Mouse (Mus musculus): ENCODE data around the gene Dok5. TPM values are rescaled to one million over a fixed set of nuclear protein-coding genes. Genes with fewer than 3 reads are reported as not detected.
A peak's percentile ranks its signal among the peaks of the same experiment; 100 is the strongest.

Dok5 gene
- total and polyA plus RNA-seq, 2 experiments from 2014 or later: 29.7 to 38.0 TPM

- Histone ChIP-seq H3K27ac (no peak overlapping the region), H3K4me3 (ENCODE audit: low read length) (no peak overlapping the region), H3K9ac (replicated peaks; ENCODE audit: low read length) (no peak overlapping the region), H3K9me3 (ENCODE audit: low read length) (0 out of 2 replicates have a peak, but pooled peaks cover 3% of the 10 kb centered on the region), H3K4me2 (ENCODE audit: low read depth, low read length) (no peak overlapping the region), H3K27me3 (ENCODE audit: insufficient read depth, low read length) (no peaks in the 10 kb centered on the region), H3K36me3 (ENCODE audit: insufficient read depth, low read length) (no peaks in the 10 kb centered on the region), H3K4me1 (ENCODE audit: insufficient read depth, low read length) (no peaks in the 10 kb centered on the region)
- DNase-seq (ENCODE audit: low spot score): no peak
- no peak for ATAC-seq
- peak; percentile 33 for TF ChIP-seq CTCF (IDR thresholded peaks at IDR 0.05; ENCODE audit: low read depth)
- 88% methylated on average over 9 of the region's 9 CpGs for WGBS
Measured at GRCm38 (mm10) chr2:170903367-170903766, 171.8 kb downstream of the Dok5 start.

GRCm38 (mm10) chr2:170912589-170913223, 181.1 kb downstream of the Dok5 start:
- Histone ChIP-seq H3K27me3 (ENCODE audit: insufficient read depth, low read length) (0 out of 2 replicates have a peak, but pooled peaks cover 3% of the 10 kb centered on the region), H3K9ac (replicated peaks; ENCODE audit: low read length) (no peak overlapping the region), H3K4me3 (ENCODE audit: low read length) (no peak overlapping the region), H3K36me3 (ENCODE audit: insufficient read depth, low read length) (no peaks in the 10 kb centered on the region), H3K9me3 (ENCODE audit: low read length) (no peaks in the 10 kb centered on the region), H3K27ac (no peak overlapping the region), H3K4me2 (ENCODE audit: low read depth, low read length) (no peak overlapping the region), H3K4me1 (ENCODE audit: insufficient read depth, low read length) (no peaks in the 10 kb centered on the region)
- no peak for ATAC-seq
- peak; percentile 92 for DNase-seq (ENCODE audit: low spot score)
- 42% methylated on average over 13 of the region's 13 CpGs for WGBS
- peak; percentile 80 for TF ChIP-seq CTCF (IDR thresholded peaks at IDR 0.05; ENCODE audit: low read depth)

GRCm38 (mm10) chr2:170913863-170914262, 182.3 kb downstream of the Dok5 start:
- Histone ChIP-seq H3K9ac (replicated peaks; ENCODE audit: low read length) (no peak overlapping the region), H3K9me3 (ENCODE audit: low read length) (no peaks in the 10 kb centered on the region), H3K27me3 (ENCODE audit: insufficient read depth, low read length) (0 out of 2 replicates have a peak, but pooled peaks cover 3% of the 10 kb centered on the region), H3K4me2 (ENCODE audit: low read depth, low read length) (no peak overlapping the region), H3K4me1 (ENCODE audit: insufficient read depth, low read length) (no peaks in the 10 kb centered on the region), H3K4me3 (ENCODE audit: low read length) (no peak overlapping the region), H3K36me3 (ENCODE audit: insufficient read depth, low read length) (no peaks in the 10 kb centered on the region), H3K27ac (no peak overlapping the region)
- no peak for DNase-seq (ENCODE audit: low spot score)
- no peak for ATAC-seq
- WGBS: 55% methylated on average over 11 of the region's 11 CpGs
- TF ChIP-seq CTCF (IDR thresholded peaks at IDR 0.05; ENCODE audit: low read depth): no peak

GRCm38 (mm10) chr2:170915646-170916045, 184.0 kb downstream of the Dok5 start:
- DNase-seq (ENCODE audit: low spot score) (no peak), ATAC-seq (no peak)
- TF ChIP-seq CTCF (IDR thresholded peaks at IDR 0.05; ENCODE audit: low read depth): no peak
- Histone ChIP-seq H3K4me2 (ENCODE audit: low read depth, low read length) (no peak overlapping the region), H3K9ac (replicated peaks; ENCODE audit: low read length) (no peak overlapping the region), H3K4me1 (ENCODE audit: insufficient read depth, low read length) (no peaks in the 10 kb centered on the region), H3K9me3 (ENCODE audit: low read length) (no peaks in the 10 kb centered on the region), H3K27ac (no peak overlapping the region), H3K4me3 (ENCODE audit: low read length) (no peak overlapping the region), H3K27me3 (ENCODE audit: insufficient read depth, low read length) (0 out of 2 replicates have a peak, but pooled peaks cover 3% of the 10 kb centered on the region), H3K36me3 (ENCODE audit: insufficient read depth, low read length) (no peaks in the 10 kb centered on the region)
- WGBS: 87% methylated on average over 8 of the region's 8 CpGs

GRCm38 (mm10) chr2:170922260-170922659, 190.7 kb downstream of the Dok5 start:
- Histone ChIP-seq H3K4me3 (ENCODE audit: low read length) (no peak overlapping the region), H3K4me1 (ENCODE audit: insufficient read depth, low read length) (no peaks in the 10 kb centered on the region; the same call in 1 of the 2 replicates), H3K4me2 (ENCODE audit: low read depth, low read length) (no peak overlapping the region), H3K9ac (replicated peaks; ENCODE audit: low read length) (no peak overlapping the region), H3K36me3 (ENCODE audit: insufficient read depth, low read length) (no peaks in the 10 kb centered on the region), H3K27ac (no peak overlapping the region; the same call in 1 of the 2 replicates), H3K9me3 (ENCODE audit: low read length) (no peaks in the 10 kb centered on the region), H3K27me3 (ENCODE audit: insufficient read depth, low read length) (no peaks in the 10 kb centered on the region)
- no peak for TF ChIP-seq CTCF (IDR thresholded peaks at IDR 0.05; ENCODE audit: low read depth)
- WGBS: 13% methylated on average over 3 of the region's 3 CpGs
- ATAC-seq (peak; percentile 59; the same call in 1 of the 2 replicates), DNase-seq (ENCODE audit: low spot score) (peak; percentile 78)

- Histone ChIP-seq H3K4me2 (ENCODE audit: low read depth, low read length) (no peak overlapping the region), H3K9ac (replicated peaks; ENCODE audit: low read length) (no peak overlapping the region), H3K4me3 (ENCODE audit: low read length) (no peak overlapping the region), H3K9me3 (ENCODE audit: low read length) (no peaks in the 10 kb centered on the region), H3K36me3 (ENCODE audit: insufficient read depth, low read length) (no peaks in the 10 kb centered on the region), H3K4me1 (ENCODE audit: insufficient read depth, low read length) (no peaks in the 10 kb centered on the region; the same call in 1 of the 2 replicates), H3K27me3 (ENCODE audit: insufficient read depth, low read length) (no peaks in the 10 kb centered on the region), H3K27ac (no peak overlapping the region)
- no peak for TF ChIP-seq CTCF (IDR thresholded peaks at IDR 0.05; ENCODE audit: low read depth)
- 93% methylated on average over 4 of the region's 4 CpGs for WGBS
- DNase-seq (ENCODE audit: low spot score) (no peak), ATAC-seq (no peak)
Measured at GRCm38 (mm10) chr2:170924131-170924530, 192.5 kb downstream of the Dok5 start.

GRCm38 (mm10) chr2:170926237-170926636, 194.6 kb downstream of the Dok5 start:
- Histone ChIP-seq H3K27me3 (ENCODE audit: insufficient read depth, low read length) (no peaks in the 10 kb centered on the region), H3K4me3 (ENCODE audit: low read length) (no peak overlapping the region), H3K9me3 (ENCODE audit: low read length) (no peaks in the 10 kb centered on the region), H3K4me1 (ENCODE audit: insufficient read depth, low read length) (no peaks in the 10 kb centered on the region; the same call in 1 of the 2 replicates), H3K27ac (no peak overlapping the region), H3K9ac (replicated peaks; ENCODE audit: low read length) (no peak overlapping the region), H3K4me2 (ENCODE audit: low read depth, low read length) (no peak overlapping the region), H3K36me3 (ENCODE audit: insufficient read depth, low read length) (no peaks in the 10 kb centered on the region)
- TF ChIP-seq CTCF (IDR thresholded peaks at IDR 0.05; ENCODE audit: low read depth): no peak
- ATAC-seq (no peak), DNase-seq (ENCODE audit: low spot score) (no peak)
- WGBS: 78% methylated on average over 9 of the region's 9 CpGs

Other genes starting within 250 kb of the Dok5 start
- 67.7 and 94.6 TPM in 2 replicates for gene Pfdn4, start 235.4 kb upstream of the Dok5 start, total RNA-seq (2014; rRNA removed)
- 147 and 154 TPM in 2 replicates for gene Pfdn4, start 235.4 kb upstream of the Dok5 start, polyA plus RNA-seq (2015; fragmentation: Nextera tagmentation; extraction: Ambion mirVana)
- not detected in 2 replicates for gene Cyp24a1, start 234.7 kb upstream of the Dok5 start, total RNA-seq (2014; rRNA removed)
- gene Cyp24a1, start 234.7 kb upstream of the Dok5 start, polyA plus RNA-seq (2015; fragmentation: Nextera tagmentation; extraction: Ambion mirVana): 0.08 and 0.09 TPM in 2 replicates
- not detected in 2 replicates for gene 4930470P17Rik, start 129.8 kb upstream of the Dok5 start, total RNA-seq (2014; rRNA removed)
- gene 4930470P17Rik, start 129.8 kb upstream of the Dok5 start, polyA plus RNA-seq (2015; fragmentation: Nextera tagmentation; extraction: Ambion mirVana): 0.21 and 0.26 TPM in 2 replicates